Mouse (Mus musculus): ENCODE results near the gene Cs.

DNA sequence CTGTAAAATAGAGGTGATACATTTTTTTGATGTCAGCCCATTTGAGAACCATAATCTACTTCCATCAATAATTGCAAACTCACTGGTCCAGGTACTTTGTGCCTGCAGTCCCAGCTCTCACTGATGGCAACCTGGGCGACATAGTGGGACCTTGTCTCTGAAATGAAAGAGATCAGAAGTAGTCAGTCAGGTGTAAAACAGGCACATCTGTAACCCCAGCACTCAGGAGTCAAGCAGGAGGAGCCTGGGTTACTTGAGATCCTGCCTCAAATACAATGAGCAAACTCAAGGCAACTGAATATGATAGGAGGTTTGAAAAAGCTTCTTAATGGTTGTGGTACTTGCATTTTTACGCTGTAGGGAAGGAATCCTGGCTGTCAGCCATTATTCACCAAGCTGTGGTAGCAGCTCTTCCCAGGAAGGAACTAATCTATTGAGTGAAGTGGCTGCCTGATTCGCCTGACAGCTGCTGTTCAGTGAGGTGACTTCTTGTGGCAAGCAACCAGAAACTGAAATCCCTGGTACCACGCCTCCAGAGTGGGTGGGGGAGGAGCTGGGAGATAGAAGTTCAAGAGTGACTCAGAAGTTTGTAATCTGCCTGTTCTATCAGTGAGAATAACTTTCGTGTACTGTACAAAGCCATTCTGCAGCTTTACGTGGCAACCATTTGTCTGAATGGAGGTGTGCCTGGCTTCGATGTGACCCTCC, 7.2 kb downstream of the Cs start:
- TF ChIP-seq RAD21 (IDR thresholded peaks at IDR 0.05; ENCODE audit: low read depth, low read length) = no peak
- TF ChIP-seq TAL1 (IDR thresholded peaks at IDR 0.05; ENCODE audit: low read length) = no peak
- no peak for TF ChIP-seq CTCF (IDR thresholded peaks at IDR 0.05 in 2 of 3, conservative IDR thresholded peaks at IDR 0.05 in 1 of 3; ENCODE audit: control insufficient read depth in 1 of 3, insufficient read depth in 1 of 3, low read depth in 2 of 3, low read length in 3 of 3, poor library complexity in 1 of 3, severe bottlenecking in 1 of 3)
